ENCODE assay signal across 12 mouse cellular contexts in the genomic region with DNA sequence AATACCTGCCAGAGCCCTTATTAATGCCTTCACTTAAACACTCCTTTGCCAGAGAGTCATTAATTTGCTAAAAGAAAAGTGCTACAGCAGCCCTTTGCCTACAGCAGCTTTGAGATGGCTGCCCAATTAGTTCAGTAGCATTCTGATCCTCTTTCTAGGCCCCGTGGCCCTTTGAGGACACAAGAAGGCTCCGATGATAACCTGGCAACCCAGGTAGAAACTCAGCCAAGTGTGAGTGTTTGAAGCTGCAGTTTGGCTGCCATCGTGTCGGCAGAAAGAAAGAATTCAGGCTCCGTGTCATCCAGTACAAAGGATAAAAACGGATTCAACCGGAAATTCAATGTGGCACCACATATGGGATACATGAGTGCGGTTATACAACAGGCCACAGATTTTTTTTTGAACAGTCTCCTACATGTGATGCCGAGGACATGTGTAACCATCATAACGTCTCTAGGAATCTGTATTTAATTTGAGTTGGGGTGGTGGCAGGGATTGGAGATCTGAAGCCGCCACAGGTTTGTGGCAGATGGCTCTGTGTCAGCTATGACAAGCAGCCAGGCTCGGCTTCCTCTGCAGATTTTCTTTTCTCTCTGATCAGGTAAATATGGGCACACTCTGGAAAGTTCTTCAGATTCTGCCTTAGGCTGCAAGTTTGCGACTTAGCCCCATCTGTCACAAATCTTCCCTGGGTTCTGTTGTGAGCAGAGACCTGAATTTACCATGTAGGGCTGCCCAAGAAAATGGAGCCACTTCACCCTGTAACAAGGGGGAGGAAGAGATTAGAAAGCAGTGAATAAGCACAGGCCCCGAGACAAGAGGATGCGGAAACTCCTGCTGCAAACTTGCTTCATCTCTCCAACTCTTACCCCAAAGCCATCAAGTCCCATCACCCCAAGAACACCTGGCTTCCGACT.
A peak's percentile ranks its signal among the peaks of the same experiment; 100 is the strongest.
DNase-seq lines count a peak whose midpoint lies in the region; TF ChIP-seq lines count a peak whose summit lies in the region.
"Had no signal": no experiment of that assay in that cellular context is flagged by ENCODE, and none has a peak within 500 bp of the region (broad histone marks: within the 10 kb centered on the region; RNA-seq: fewer than 3 reads in every experiment).

No protein-coding gene starts in this region.

- H3K4me3 ChIP-seq in cortical plate, adult 2 months (ENCODE audit: insufficient read depth, low read length), result no peak overlapping the region
- H3K4me3 ChIP-seq: embryonic facial prominence, embryonic 12.5 days; heart, embryonic 10.5 days; midbrain, embryonic 10.5 days had no signal

- TF ChIP-seq CTCF in brain, embryonic 14.5 days (IDR thresholded peaks at IDR 0.05; ENCODE audit: borderline replicate concordance, extremely low read depth, insufficient read depth, insufficient read length), result no peak
- TF ChIP-seq CTCF in cortical plate, adult 2 months (IDR thresholded peaks at IDR 0.05; ENCODE audit: extremely low read depth, insufficient read depth, low read length), result no peak

- H3K27ac ChIP-seq in cortical plate, adult 2 months (ENCODE audit: insufficient read depth, low read length), result peak overlapping the region; percentile 45; the same call in 1 of the 2 replicates
- H3K27ac ChIP-seq: embryonic facial prominence, embryonic 12.5 days; heart, embryonic 10.5 days; midbrain, embryonic 10.5 days had no signal

- DNase-seq in brain, adult 2 months (ENCODE audit: low read depth, low spot score), result peak; percentile 85
- peak; percentile 86 for DNase-seq in brain, embryonic 14.5 days (ENCODE audit: low read depth)
- DNase-seq in layer of hippocampus, adult 9-11 months, result peak; percentile 64
- DNase-seq in urinary bladder, postnatal 4 days (ENCODE audit: low spot score in 2 of 2), result no peak
- DNase-seq in adipocyte (ENCODE audit: low spot score), result no peak
- DNase-seq in adrenal gland, adult 8-10 months, result no peak
- DNase-seq in embryo, embryonic 10 days (ENCODE audit: low spot score), result no peak
- DNase-seq: kidney, postnatal 4 days had no signal

- TF ChIP-seq POLR2A in brain, embryonic 14.5 days (IDR thresholded peaks at IDR 0.05; ENCODE audit: borderline replicate concordance, extremely low read depth, insufficient read depth, insufficient read length, poor library complexity, severe bottlenecking), result no peak
- no peak for TF ChIP-seq POLR2A in cortical plate, adult 2 months (IDR thresholded peaks at IDR 0.05; ENCODE audit: extremely low read depth, insufficient read depth, low read length)

- peaks cover 2% of the 10 kb centered on the region; the same call in 1 of the 2 replicates for H3K4me1 ChIP-seq in cortical plate, adult 2 months (ENCODE audit: control insufficient read depth, insufficient read depth, low read length)
- H3K4me1 ChIP-seq: embryonic facial prominence, embryonic 12.5 days; heart, embryonic 10.5 days had no signal

Comparison
In these comparisons a context has a peak if more than half of its experiments do, and no peak if none do; other contexts are left out.
1. DNase-seq: peak in brain, adult 2 months (single experiment), brain, embryonic 14.5 days (single experiment) and layer of hippocampus, adult 9-11 months (single experiment); none in urinary bladder, postnatal 4 days (0 of 2), adipocyte (single experiment), adrenal gland, adult 8-10 months (single experiment) and embryo, embryonic 10 days (single experiment).